Mouse (Mus musculus): Measurements from ENCODE around the gene Stim1. TPM values are rescaled to one million over a fixed set of nuclear protein-coding genes. Genes with fewer than 3 reads are reported as not detected.

Stim1 gene
- total RNA-seq, 2 experiments from 2014 or later, result 23.9 to 24.0 TPM

GRCm38 (mm10) chr7:102310266-102310665 is 42.7 kb downstream of the Stim1 start:
- DNase-seq, result no peak

GRCm38 (mm10) chr7:102310821-102311220 is 43.2 kb downstream of the Stim1 start:
- DNase-seq, result no peak

GRCm38 (mm10) chr7:102312840-102313534 is 45.4 kb downstream of the Stim1 start:
- DNase-seq, result no peak

- DNase-seq, result no peak
Measured at GRCm38 (mm10) chr7:102313535-102313863, 45.9 kb downstream of the Stim1 start.

DNA sequence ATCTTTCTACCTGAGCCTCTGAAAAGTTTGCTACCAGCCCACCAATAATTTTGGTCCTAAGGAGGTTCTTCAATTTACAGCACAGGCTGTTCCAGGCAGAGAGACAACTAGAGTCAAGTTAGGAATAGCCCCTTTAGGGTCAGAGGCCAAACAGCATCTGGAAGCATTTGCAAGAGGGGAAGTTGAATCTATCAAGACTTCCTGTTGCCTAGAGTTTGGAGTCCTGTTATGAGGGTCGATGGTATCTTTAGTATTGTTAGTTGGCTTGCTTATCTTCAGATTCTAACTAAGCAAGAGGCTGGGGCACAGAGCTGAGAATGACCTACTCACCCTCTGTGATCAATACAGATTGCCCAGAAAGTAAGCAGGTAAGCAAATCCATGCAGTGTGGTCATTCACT is 46.5 kb downstream of the Stim1 start:
- DNase-seq, result no peak

GRCm38 (mm10) chr7:102314908-102315307 is 47.3 kb downstream of the Stim1 start:
- no peak for DNase-seq

GRCm38 (mm10) chr7:102315435-102315834 is 47.8 kb downstream of the Stim1 start:
- no peak for DNase-seq

- DNase-seq, result no peak
Measured at GRCm38 (mm10) chr7:102317583-102318168, 50.1 kb downstream of the Stim1 start.

- no peak for DNase-seq
Measured at GRCm38 (mm10) chr7:102322137-102322536, 54.5 kb downstream of the Stim1 start.

- no peak for DNase-seq
Measured at GRCm38 (mm10) chr7:102326323-102326722, 58.7 kb downstream of the Stim1 start.

- no peak for DNase-seq
Measured at GRCm38 (mm10) chr7:102330270-102330669, 62.7 kb downstream of the Stim1 start.

DNA sequence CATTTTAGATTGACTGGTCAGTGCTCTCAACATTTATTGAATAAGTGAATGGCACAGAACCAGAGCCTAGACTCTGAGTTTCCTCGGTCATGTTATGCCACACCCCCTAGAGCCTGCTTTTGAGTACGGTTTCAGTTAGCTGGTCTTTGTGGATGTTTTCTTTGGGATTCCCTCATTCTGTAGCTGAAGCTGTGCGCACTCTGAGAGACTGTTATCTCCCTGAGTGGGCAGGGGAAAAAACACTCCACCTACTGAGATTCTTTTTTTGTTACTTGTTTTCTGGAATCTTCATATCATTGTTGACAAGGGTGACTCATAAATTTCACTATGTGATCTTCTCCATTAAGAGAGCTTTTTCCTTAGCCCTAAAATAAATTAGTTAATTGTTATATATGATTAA is 63.9 kb downstream of the Stim1 start:
- DNase-seq, result no peak

- no peak for DNase-seq
Measured at GRCm38 (mm10) chr7:102333741-102334140, 66.1 kb downstream of the Stim1 start.

- no peak for DNase-seq
Measured at GRCm38 (mm10) chr7:102337326-102337725, 69.7 kb downstream of the Stim1 start.

DNA sequence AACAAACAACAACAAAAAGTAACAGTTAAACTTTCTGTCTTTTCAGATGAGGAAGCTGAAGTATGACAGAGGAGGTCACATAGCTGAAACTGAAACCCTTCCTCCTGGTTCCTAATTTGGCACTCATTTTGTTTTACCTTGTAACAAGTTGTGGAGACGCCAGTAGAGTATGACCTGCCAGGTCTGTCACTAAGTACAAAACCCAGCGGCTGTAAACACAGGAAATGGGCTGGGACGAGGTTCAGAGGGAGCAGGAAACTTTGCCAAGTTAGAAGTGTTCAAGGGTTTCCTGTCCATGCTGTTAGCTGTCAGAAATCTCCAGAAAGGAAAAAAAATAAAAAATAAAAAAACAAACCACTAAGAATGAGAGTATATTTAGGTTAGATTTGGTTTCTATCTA is 70.3 kb downstream of the Stim1 start:
- DNase-seq, result peak; percentile 52

- DNase-seq, result no peak
Measured at GRCm38 (mm10) chr7:102338956-102339355, 71.3 kb downstream of the Stim1 start.

DNA sequence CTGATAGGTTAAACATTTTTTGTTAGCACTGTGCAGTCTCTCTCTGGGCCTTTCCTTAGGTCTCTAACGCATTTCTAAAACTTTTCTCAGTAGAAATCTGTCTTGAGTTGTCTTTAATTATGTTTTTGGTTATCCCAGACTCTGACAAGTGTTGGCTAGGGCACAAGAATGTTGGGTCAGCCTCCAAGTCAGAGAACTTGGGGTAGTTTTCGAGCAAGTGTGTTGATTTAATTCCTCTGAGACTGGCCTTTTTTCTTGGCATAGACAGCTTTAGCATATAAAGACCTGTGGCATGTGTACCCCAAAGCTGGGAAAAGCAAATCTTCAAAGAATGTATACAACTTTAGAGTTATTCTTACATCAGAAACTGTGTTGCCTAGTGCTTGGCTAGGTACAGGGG is 78.3 kb downstream of the Stim1 start:
- DNase-seq, result peak; percentile 39

DNA sequence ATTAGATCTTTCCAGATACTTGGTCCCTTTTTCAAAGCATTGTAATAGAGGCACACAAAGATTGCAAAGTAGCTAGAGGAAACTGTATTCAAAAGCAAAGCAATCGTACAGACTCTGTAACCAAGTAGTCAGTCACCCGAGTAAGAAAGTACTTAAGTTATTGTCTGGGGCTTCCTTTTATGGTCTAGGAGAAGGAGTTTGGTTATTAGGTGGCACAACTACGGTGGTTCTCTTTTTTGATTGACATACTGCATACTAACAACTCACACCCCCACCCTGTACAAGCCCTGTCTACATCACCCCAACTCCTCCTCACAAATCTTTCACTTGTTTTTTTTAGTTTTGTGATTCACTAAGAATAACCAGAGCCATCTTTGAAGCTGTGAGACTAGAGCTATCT is 79.7 kb downstream of the Stim1 start:
- DNase-seq, result no peak

GRCm38 (mm10) chr7:102348681-102349080 is 81.1 kb downstream of the Stim1 start:
- DNase-seq, result no peak

DNA sequence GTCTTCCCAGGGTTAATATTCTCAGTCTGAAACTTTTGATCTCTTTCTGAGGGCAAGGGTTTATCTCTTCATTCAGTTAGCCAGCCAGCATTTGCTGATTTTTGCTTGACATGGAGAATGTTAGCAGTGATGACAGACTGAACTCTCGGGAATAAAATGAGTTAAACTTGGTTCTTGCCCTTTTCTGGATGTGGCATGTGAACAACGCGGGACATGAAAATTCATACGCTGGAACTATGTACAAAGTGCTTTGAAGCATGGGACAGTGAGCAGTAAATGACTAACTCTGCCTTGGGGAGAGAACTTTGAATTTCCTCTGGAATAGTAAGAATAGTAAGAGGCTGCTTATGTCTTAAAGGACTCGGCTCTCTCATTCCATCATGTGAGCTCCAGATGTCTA is 81.6 kb downstream of the Stim1 start:
- no peak for DNase-seq

DNA sequence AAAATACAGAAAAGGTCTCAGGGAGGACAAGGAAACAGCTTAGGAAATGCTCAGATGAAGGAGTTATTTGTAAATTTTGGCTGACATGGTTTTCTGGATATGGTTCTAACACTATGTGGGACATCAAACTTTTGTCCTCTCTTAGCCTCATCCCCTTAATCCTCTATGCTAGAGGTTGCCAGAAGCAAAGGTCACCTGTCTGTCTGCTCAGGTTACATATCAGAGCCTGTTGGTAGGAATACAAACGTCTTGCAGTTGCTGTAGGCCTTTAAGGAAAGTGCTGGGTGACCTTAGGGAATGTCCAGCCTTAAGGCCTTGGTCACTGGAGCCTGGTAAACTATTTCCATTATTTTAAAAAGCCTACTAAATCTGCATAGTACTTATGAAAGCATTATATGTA is 85.8 kb downstream of the Stim1 start:
- no peak for DNase-seq

DNA sequence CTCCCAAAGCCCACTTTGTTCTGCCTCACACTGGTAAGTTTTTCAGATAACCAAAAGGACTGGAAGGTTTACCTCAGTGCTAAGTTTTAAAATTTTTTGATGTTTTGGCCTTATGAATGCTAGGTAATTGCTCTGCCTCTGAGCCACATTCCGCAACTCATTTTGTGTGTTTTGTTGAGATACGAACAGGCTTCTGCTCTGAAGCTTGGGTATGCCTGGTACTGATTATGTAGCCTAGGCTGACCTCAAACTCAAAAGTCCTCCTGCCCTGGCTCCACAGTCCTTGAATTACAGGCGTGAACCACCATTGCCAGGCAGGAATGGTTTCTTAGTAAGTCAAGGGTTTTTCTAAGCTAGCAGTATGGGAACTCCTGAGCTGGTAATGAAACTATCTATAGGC is 90.5 kb downstream of the Stim1 start:
- DNase-seq, result no peak

GRCm38 (mm10) chr7:102361297-102361696 is 93.7 kb downstream of the Stim1 start:
- DNase-seq, result no peak

- DNase-seq, result no peak
Measured at GRCm38 (mm10) chr7:102363853-102364252, 96.2 kb downstream of the Stim1 start.

DNA sequence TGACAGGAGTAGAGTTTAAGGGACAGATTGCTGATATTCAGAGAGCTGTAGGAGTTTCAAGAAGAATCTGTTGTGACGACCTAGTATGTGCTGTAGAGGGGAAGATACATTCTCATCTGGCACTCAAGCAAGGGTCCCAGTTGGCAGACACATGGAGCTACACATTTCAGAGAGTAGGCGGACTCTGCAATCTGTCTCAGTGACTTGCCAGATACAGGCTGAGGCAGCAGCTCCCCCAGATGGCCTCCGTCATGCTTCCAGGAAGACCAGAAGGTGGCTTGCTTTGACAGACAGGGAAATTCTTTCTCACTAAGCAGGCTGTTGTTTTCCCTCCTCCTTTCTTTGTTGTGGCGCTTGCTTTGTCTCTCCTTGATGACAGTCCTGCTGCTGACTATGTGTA is 102.1 kb downstream of the Stim1 start:
- DNase-seq, result peak; percentile 46

All from heart, postnatal 4 days (tissue).